Mouse (Mus musculus): ENCODE results near the gene Gfer. TPM values are rescaled to one million over a fixed set of nuclear protein-coding genes. Genes with fewer than 3 reads are reported as not detected.
A peak's percentile ranks its signal among the peaks of the same experiment; 100 is the strongest.
"Not testable (repeated sequence)": the region's sequence is repeated elsewhere in the genome, so short reads cannot be mapped to it uniquely, and the experiment has no call there.

Gene Gfer
- total RNA-seq, 4 experiments from 2014 or later = 20.0 to 22.2 (median 21.1) TPM

DNA sequence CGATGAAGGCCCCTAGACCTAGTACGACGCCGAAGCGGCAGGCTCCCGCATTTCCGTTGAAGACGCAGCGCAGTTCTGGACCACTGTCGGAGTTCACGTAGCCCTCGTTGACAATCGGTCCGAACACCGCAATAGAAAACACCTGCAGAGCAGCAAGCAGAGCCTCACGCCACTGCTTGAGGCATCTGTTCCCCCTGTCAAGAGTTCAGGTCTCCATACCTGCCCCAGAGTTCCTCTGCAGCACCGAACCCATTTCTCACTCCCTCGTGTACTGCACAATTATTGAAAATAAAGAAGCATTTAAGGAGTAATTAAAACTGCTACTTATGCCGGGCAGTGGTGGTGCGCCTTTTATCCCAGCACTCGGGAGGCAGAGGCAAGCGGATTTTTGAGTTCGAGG lies 8.4 kb downstream of the Gfer start:
- DNase-seq (ENCODE audit: low spot score) = no peak

DNA sequence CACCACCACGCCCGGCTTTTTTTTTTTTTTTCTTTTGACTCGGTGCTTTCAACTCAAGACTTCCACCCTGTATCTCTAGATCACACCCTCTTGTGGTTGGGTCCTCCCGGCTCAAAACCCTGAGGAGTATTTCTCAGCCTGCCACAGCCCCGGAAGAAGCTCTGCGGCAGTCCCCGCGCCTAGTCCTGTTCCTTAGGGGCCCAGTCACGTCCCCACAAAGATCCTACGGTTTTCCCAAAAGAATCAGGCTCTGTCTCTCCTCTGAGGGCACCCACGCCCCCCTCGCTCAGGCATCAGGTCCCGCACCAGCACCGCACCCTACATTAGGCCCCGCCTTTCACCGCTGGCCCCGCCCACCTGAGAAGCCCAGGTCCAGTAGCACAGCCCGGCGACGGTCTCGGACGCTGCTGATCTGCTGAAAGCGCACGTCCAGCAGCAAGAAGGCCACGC lies 8.8 kb downstream of the Gfer start:
- no peak for DNase-seq (ENCODE audit: low spot score)

DNA sequence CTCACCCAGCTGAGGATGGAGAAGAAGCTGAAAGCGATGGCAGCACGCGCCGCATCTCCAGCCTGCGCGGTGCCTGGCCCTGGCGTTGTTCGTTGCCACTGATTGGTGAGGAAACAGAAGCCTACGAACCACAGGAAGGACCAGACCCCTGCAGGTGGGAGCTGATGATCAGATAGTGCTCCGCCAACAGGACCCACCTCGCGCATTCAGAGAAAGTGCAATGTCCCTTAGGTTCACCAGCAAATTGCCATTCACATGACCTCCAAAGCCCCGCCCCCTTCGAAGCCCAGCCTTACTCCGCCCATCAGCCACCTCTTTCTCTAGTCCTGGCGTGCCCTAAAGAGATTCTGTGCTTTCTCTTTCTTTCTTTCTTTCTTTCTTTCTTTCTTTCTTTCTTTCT lies 9.4 kb downstream of the Gfer start:
- no peak for DNase-seq (ENCODE audit: low spot score)

DNA sequence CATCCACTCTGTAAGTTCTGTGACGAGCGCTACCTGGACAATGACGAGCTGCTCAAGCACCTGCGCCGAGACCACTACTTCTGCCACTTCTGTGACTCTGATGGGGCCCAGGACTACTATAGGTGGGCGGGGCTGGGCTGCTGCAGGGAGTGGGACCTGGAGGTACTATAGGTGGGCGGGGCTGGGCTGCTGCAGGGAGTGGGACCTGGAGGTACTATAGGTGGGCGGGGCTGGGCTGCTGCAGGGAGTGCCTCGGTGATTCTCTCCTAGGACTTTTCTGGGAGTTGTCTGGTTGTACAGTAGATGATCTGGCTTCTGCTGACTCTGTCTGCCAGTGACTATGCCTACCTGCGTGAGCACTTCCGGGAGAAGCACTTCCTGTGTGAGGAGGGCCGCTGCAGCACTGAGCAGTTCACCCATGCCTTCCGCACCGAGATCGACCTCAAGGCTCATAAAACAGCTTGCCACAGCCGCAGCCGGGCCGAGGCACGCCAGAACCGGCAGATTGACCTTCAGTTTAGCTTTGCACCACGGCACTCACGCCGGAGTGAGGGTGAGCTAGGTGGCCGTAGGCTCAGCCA lies 18.4 kb downstream of the Gfer start:
- no peak for DNase-seq (ENCODE audit: low spot score)

DNA sequence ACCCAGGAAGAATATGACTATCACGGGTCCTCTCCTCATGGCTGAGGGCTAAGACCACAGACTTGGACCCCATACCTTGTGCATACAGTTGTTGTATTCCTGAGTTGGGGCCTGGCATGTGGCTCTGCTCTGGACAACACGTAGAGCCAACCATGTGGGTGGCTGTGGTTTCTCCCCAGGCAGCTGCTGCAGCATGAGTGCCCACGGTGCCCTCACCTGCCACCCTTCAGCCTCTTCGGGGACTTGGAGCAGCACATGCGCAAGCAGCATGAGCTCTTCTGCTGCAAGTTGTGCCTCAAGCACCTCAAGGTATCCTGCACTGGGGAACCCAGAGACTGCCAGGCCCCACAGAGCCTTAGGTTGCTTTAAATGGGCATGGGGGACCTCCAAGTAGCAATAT lies 19.1 kb downstream of the Gfer start:
- no peak for DNase-seq (ENCODE audit: low spot score)

DNA sequence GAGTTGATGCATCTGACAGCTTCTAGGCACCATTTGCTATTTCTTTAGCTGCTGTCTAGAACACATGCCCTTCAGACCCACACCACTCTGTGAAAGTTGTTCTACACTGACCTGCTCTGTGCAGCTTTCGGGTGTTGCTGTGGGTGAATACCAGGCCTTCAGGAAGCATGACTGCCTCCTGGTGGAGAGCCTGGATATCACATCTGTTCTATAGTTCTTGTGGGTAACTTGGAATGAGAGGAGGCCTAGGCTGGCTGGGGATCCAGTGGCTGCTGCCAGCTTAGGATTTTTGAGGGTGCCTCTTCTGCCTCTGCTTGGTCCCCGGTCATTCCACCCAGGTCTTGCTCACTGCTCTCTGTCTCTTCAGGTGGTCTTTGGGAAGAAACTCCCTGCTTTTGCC lies 19.8 kb downstream of the Gfer start:
- DNase-seq (ENCODE audit: low spot score) = peak; percentile 57

DNA sequence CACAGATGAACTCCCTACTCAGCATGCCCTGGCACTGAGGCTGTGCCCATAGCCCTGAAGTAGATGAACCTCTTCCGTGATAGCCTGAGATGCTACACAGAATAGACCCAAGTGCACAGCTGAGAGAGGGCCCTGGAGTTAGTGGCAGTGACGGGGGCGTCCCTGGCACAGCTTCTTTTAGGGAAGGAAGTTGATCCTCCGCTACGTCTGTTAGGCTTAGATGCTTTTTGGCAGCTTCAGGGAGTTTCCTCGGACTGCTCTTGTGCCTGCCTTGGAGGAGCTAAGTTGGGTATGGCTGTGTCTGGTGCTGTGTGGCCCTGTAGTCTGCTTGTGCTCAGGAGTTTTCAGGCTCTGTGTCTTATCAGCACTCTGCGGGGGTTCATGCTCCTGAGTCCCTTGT lies 21.7 kb downstream of the Gfer start:
- no peak for DNase-seq (ENCODE audit: low spot score)

DNA sequence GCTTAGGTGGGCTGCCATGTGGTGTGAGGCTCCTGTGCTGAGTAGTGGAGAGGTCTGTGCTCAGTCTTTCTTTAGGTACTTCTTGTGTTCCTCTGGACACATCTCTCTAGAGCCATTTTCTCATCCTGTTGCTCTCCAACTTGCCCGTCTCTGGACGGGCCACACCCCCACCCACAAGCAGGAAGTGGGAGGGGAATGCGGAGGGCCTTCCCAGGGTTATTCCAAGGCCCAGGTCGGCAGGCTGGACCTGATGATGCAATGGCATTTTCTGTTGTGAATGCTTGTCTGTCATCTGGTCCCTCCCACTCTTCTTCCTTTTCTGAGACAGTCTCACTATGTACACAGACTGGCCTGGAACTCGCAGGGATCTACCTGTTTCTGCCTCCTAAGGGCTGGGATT lies 23.8 kb downstream of the Gfer start:
- DNase-seq (ENCODE audit: low spot score) = peak; percentile 60

DNA sequence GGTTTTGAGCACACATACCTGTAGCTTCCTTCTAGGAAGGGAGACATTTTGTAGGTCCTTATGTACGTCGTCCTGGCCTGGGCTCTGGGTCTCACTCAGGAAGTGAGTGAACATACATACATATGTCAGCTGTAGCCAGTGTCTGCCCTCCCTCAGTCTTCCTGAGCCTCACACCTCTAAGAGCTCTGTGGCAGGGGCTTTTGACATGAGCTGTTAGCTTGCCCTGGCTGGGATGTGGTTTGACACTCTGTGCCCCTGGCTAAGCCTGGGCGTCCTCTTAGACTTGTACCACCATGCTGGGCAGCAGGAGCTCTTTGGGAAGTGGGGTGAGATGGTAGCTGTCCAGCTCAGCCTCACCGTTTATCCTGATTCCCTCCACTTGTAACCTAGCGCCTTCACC lies 24.6 kb downstream of the Gfer start:
- DNase-seq (ENCODE audit: low spot score) = no peak

DNA sequence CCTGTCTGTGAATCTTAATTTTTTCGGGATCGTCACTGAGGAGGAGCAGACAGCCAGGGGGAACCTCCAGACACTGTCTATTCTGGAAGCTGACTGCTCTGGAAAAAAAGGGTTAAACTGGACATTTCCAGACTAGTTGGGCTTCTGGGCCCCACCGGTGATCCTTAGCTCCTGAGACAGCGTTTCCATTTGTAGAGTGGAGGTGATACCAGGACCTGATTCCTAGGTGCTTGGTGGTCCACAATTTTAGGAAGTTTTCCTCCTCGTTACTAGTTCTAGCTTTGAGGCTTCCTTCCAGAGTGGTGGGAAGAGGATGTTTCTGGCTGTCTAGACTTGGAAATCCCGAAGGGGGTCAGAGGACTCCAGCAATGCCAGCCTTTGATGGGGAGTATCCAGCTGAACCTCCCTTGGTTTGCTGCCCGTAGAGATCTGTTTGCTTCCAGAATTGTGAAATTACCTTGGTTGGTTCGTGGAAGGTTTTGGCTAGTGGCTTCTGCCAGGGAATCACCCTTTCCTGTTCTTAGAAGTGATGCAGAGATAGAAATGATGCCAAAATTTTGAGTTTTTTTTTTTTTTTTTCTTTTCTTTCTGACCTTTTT lies 25.6 kb downstream of the Gfer start:
- DNase-seq (ENCODE audit: low spot score) = no peak

DNA sequence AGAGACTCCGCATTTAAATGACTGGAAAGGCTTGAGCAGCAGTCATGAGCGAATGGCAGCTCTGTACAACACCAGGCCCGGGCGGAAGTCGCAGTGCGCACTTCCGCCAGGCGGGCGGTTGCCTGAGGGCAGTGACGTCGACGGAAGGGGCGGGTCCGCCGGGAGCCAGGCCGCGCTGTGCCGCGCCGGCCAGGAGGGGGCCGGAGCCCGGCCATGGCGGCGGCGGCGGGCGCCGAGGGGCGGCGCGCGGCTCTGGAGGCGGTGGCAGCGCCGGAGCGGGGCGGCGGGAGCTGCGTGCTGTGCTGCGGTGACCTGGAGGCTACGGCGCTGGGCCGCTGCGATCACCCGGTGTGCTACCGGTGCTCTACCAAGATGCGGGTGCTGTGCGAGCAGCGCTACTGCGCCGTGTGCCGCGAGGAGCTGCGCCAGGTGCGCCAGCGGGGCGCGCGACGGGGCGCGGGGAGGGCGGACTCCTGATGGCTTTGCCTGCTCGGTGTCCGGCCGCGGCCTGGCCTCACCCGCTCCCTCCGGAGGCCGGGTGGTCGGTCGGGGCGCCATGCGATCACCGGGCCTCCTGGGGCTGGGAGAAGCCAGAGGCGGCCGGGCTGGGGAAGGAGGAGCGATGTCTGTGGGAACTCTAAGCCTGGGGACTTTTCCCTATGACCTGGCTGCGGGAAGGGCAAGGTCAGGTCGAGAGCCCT lies 26.3 kb downstream of the Gfer start, which contains the start of gene Zfp598:
Gene Zfp598 (plus strand): TSS at position 143 of the 701 bp plus-strand sequence.
- peak; percentile 91 for DNase-seq (ENCODE audit: low spot score)

DNA sequence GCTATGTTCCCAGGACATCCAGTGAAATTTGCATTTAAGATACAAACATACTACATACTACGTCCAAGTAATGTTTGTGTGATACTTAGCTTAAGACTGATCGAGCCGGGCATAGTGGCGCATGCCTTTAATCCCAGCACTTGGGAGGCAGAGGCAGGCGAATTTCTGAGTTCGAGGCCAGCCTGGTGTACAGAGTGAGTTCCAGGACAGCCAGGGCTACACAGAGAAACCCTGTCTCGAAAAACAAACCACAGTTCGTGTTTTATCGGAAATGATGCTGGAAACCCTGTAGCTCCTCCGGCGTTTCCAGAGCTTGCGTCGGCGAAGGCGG lies 26.8 kb downstream of the Gfer start:
- DNase-seq (ENCODE audit: low spot score) = not testable (repeated sequence)

DNA sequence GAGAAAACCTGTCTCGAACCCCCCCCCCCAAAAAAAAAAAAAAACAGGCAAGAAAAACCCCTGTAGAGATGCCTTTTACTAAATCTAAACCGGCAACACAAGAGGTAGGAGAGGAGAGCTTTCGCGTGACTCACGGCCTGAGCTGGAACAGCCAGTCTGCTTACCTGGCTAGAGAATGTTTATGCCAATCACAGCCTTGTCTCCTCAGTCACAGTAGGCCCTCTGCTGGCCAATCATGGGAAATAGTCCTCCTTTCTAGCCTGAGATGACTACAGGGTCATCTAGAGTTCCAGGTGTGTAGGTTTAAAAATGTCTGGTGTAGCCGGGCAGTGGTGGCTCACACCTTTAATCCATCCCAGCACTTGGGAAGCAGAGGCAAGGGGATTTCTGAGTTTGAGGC lies 28.5 kb downstream of the Gfer start:
- DNase-seq (ENCODE audit: low spot score) = peak; percentile 55

DNA sequence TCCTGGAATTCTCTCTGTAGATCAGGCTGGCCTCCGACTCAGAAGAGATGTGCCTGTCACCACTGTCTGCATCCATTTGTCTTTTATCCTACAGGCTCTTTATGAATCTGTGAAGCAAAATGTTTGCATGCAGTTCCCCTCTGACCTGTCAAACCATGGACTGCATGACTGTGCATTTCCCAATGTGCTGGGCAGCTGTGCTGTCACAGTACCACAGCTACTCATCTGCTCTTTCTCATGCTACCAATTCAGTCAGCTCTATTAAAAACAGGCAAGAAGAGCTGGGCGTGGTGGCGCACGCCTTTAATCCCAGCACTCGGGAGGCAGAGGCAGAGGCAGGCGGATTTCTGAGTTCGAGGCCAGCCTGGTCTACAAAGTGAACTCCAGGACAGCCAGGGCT lies 28.9 kb downstream of the Gfer start:
- DNase-seq (ENCODE audit: low spot score) = not testable (repeated sequence)

DNA sequence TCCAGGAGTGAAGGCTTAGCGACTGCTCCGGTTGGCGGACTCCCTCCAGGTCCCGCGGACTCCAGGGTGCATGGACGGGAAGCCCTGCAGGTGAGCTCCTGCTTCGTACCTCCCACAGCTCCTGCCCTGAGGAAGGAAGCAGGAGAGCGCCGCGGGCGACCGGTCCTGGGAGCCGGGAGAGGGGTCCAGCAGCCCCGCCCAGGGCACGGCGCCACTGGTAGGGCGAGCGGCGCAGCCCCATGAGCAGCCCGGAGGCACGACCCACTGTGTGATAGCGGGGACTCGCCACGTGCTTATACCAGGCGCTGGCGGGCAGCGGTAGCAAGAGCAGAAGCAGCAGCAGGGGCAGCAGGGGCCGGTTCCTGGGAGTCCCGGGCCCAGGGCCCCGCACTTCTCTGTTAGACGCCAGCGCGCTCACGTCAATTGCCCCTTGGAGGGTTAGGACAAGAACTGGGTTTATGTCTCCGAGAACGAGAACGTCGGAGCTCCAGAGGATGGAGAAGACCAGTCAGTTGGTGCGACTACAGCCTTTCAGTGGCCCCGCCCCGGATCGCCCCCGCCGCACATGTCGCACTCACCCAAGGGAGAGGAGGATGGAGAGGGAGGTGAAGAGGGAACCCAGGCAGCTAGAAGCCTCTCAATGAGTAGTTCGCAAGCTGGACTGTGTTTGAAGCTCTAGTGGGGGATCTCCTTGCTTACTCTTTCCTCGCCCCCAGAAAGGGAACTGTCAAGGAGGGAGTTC lies 37.8 kb downstream of the Gfer start, which contains the start of gene Npw:
Gene Npw (minus strand): TSS at position 441 of the 742 bp plus-strand sequence.
- DNase-seq (ENCODE audit: low spot score) = no peak

DNA sequence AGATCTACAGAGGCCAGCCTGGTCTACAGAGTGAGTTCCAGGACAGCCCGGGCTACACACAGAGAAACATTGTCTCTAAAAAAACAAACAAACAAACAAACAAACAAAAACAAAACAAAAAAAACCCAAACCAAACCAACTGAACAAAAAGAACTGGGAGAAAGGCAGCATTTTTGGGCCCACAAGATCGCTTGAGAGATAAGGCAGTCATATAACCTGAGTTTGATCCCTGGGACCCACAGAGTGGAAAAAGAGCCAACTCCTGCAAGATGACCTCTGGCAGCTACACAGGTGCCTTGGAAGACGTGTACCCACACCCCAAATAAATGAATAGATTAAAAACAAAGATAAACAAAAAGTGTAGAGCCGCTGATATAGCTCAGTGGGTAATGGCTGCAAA lies 41.0 kb downstream of the Gfer start:
- DNase-seq (ENCODE audit: low spot score) = no peak

DNA sequence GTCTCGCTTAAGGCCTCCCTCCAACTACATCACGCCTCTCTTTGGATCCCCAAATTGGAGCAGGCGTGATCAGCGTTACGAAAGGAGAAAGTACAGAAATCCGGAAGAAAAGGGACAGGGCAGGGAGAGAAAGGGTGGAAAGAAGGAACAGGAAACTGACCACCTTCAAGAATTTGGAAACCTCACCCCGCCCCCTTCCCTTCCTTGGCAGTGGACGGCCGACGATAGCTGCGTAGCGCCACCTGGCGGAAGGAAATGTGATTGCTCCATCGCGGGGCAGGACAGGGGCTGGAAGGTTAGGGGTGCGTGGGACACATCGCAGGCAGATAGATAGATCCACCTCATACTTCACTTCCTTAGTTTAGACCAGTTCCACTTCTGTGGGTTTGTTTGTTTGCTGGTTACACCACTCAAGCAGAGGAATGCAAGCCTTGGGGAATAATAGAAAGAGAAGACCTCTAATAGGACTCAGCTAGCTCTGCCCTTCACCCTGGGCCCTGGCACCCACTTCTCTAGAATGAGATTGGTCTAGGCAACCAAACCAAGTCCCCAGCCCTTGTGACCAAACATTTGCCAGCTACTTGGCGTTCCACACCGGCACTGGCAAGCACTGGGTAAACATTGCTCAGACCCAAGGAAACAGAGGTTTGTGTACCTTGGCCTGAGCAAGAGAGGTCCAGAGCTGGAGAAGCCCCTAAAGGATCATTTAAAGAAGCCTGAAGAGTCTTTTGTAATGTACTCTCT lies 41.8 kb downstream of the Gfer start:
- peak; percentile 78 for DNase-seq (ENCODE audit: low spot score)

DNA sequence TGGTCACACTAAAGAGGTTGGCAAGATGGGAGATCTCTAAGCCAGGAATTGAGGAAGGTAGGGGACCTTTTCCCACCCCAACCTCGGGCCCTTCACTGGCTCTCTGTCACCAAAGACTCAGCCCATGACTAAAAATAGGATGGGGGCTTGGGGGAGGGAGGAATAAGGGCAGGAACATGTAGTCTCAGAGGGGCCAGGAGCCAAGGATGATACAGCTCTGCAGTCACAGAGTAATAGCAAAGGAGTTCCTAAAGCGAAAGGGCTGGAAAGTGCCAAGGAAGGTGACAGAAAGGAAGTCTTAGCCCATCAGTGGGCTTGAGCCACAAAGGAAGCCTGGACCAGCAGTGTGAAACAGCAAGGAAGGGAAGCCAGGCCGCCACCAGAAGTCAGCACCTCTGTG lies 44.1 kb downstream of the Gfer start:
- no peak for DNase-seq (ENCODE audit: low spot score)

DNA sequence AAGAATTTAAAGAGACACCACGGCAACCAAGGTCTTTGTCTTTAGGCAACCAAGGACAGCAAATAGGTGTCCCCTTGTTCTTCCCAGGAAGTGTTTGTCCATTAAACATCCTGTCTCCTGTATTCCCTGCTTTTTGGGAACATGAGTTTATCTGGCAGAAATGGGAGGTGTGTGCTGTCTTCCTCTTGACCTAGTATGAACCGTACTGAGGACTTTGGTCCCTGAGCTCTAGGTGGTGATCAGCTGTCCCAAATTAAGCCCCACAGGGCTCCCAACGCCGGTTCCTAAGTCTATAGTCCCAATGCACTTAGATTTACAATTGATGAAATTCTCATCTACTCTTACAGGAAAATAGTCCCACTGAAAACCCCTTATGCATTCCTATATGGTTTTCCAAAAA lies 45.2 kb downstream of the Gfer start:
- DNase-seq (ENCODE audit: low spot score) = no peak

DNA sequence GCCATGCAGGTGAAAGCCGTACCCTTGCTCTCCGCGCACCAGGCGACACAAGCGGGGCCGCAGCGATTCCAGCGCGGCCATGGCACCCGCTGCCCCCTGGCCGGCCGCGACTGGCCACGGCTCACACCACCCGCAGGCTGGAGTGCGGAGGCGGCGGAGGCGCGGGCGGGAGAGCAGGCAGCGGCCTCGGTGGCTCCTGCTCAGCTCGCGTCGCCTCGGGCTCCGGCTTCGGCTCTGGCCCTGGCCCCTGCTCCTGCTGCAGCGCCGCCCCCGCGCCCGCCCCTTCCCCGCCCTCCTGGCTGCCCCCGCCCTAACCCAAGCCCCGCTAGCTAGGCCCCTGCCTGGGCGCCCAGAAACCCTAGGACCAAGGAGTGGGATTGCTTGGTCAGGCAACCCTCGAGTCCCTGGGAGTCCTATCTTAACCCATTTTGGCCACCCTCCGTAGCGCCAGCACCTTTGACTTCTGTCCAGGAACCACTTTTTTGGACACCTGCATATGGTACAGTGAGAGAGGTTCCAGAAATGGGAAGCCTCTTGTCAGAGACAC lies 45.8 kb downstream of the Gfer start, which contains the start of gene Slc9a3r2:
Gene Slc9a3r2 (minus strand): TSS at position 258 of the 547 bp plus-strand sequence.
- peak; percentile 63 for DNase-seq (ENCODE audit: low spot score)

DNA sequence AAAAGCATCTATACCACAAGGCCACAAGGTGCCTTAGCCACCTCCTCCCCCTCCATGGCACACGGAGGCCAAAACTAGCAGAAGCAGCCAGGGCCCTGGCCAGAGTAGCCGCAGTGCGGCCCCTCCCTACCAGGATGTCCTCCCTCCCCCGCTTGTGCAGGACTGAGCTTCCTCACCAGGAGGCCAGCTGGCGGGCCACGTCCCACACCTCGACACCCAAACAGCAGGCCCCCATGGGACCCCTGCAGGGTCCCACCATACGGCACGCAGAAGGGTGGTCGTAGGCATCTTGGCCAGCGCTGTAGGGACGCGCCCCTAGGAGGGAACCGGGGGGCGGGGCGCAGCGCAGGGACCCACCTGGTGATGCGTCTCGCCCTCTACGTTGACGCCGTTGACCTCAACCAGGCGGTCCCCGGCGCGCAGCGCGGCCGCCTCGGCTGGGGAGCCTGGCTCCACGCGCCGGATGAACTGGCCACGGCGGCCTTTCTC lies 46.3 kb downstream of the Gfer start:
- no peak for DNase-seq (ENCODE audit: low spot score)

All from heart, adult 8-10 months (tissue).